Mouse (Mus musculus): Measurements from ENCODE around the gene Ankrd23.

- TF ChIP-seq CTCF (IDR thresholded peaks at IDR 0.05; ENCODE audit: extremely low read depth, insufficient read length, insufficient replicate concordance, low read depth, low read length) = no peak
- no peak for TF ChIP-seq POLR2A (IDR thresholded peaks at IDR 0.05; ENCODE audit: low read depth, low read length)
Observed at GRCm38 (mm10) chr1:36563197-36563596, 26.5 kb upstream of the Ankrd23 start.
